Mouse (Mus musculus) midbrain, embryonic 10.5 days (tissue): ENCODE results near the gene Myo16. TPM values are rescaled to one million over a fixed set of nuclear protein-coding genes. Genes with fewer than 3 reads are reported as not detected.

ENCODE experiments used
- DNase-seq: peaks from one replicate; pipeline ENCODE4 v3.0.0-alpha.2; 2017; ENCODE audit warnings: low spot score
- H3K27ac ChIP-seq: fragments of 300-500 bp; sonication (generic); replicated peaks from 2 replicates; pipeline ENCODE4 v1.5.1; 2016; ENCODE audit warnings: mild to moderate bottlenecking
- H3K27me3 ChIP-seq: fragments of 300-500 bp; sonication (generic); 2 replicates; pipeline ENCODE4 v1.6.1; 2016; ENCODE audit warnings: low read depth, mild to moderate bottlenecking; ENCODE audit not compliant: poor library complexity, severe bottlenecking
- H3K36me3 ChIP-seq: fragments of 300-500 bp; sonication (generic); 2 replicates; pipeline ENCODE4 v1.6.1; 2016; ENCODE audit warnings: mild to moderate bottlenecking, moderate library complexity
- H3K4me1 ChIP-seq: fragments of 300-500 bp; sonication (generic); 2 replicates; pipeline ENCODE4 v1.6.1; 2016
- H3K4me3 ChIP-seq: fragments of 300-500 bp; sonication (generic); 2 replicates; pipeline ENCODE4 v1.5.1; 2016; ENCODE audit warnings: mild to moderate bottlenecking, moderate library complexity
- H3K9me3 ChIP-seq: fragments of 300-500 bp; sonication (generic); replicated peaks from 2 replicates; pipeline ENCODE4 v1.6.1; 2016; ENCODE audit warnings: mild to moderate bottlenecking
- WGBS: fragments of 180-500 bp; shearing (Covaris S2); methylation state at CpG from one replicate; pipeline ENCODE4 v1.1.7; 2016; 5-methylcytosine and 5-hydroxymethylcytosine counted together
- polyA plus RNA-seq: library from polyadenylated mRNA; unstranded; fragments of >200 nt; fragmentation: Nextera tagmentation; extraction: Ambion mirVana; gene quantifications from 2 replicates; pipeline ENCODE4 v1.2.1, GENCODE M21; 2016

The Myo16 gene
- polyA plus RNA-seq, 1 experiment from 2014 or later = 2.5 TPM

DNA sequence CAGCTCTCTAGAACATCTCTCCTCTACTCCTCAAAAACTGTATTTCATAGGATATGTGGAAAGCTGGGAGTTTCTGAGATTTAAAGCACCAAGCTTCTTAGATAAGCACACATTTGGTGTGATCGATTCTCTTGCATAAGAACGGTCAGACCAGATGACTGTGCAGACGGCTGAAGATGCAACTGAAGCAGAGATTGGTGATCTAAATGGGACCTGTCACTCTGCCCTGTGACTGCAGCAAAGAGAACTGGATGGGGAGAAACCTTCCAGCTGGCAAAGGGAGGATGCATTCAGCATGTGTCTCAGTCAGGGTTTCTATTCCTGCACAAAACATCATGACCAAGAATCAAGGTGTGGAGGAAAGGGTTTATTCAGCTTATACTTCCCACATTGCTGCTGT, 318.7 kb downstream of the Myo16 start:
- 88% methylated on average over 3 of the region's 3 CpGs for WGBS
- H3K27ac ChIP-seq = no peak overlapping the region
- H3K4me3 ChIP-seq = no peak overlapping the region
- H3K36me3 ChIP-seq = no peaks in the 10 kb centered on the region
- H3K27me3 ChIP-seq = no peaks in the 10 kb centered on the region
- H3K9me3 ChIP-seq = no peaks in the 10 kb centered on the region
- no peak for DNase-seq
- no peaks in the 10 kb centered on the region for H3K4me1 ChIP-seq

GRCm38 (mm10) chr8:10474446-10474845, 320.7 kb downstream of the Myo16 start:
- H3K36me3 ChIP-seq = no peaks in the 10 kb centered on the region
- no peaks in the 10 kb centered on the region for H3K9me3 ChIP-seq
- no peaks in the 10 kb centered on the region for H3K4me1 ChIP-seq
- WGBS = 83% methylated on average over 3 of the region's 3 CpGs
- no peak overlapping the region for H3K27ac ChIP-seq
- H3K27me3 ChIP-seq = no peaks in the 10 kb centered on the region
- H3K4me3 ChIP-seq = no peak overlapping the region
- DNase-seq = no peak

GRCm38 (mm10) chr8:10479059-10479458, 325.3 kb downstream of the Myo16 start:
- Histone ChIP-seq H3K27ac (no peak overlapping the region), H3K4me1 (no peaks in the 10 kb centered on the region), H3K27me3 (no peaks in the 10 kb centered on the region), H3K36me3 (no peaks in the 10 kb centered on the region), H3K9me3 (no peaks in the 10 kb centered on the region), H3K4me3 (no peak overlapping the region)
- WGBS = 95% methylated on average over 10 of the region's 10 CpGs
- DNase-seq = no peak

- no peak for DNase-seq
- 92% methylated on average over 8 of the region's 8 CpGs for WGBS
- no peak overlapping the region for H3K27ac ChIP-seq
- H3K9me3 ChIP-seq = no peaks in the 10 kb centered on the region
- H3K4me3 ChIP-seq = no peak overlapping the region
- H3K27me3 ChIP-seq = no peaks in the 10 kb centered on the region
- H3K36me3 ChIP-seq = no peaks in the 10 kb centered on the region
- H3K4me1 ChIP-seq = no peaks in the 10 kb centered on the region
These were observed 327.1 kb downstream of the Myo16 start for GRCm38 (mm10) chr8:10480850-10481249.

GRCm38 (mm10) chr8:10482064-10482463, 328.4 kb downstream of the Myo16 start:
- Histone ChIP-seq H3K4me1 (no peaks in the 10 kb centered on the region), H3K27me3 (no peaks in the 10 kb centered on the region), H3K36me3 (no peaks in the 10 kb centered on the region), H3K27ac (no peak overlapping the region), H3K9me3 (no peaks in the 10 kb centered on the region), H3K4me3 (no peak overlapping the region)
- WGBS = 84% methylated on average over 5 of the region's 5 CpGs
- no peak for DNase-seq

DNA sequence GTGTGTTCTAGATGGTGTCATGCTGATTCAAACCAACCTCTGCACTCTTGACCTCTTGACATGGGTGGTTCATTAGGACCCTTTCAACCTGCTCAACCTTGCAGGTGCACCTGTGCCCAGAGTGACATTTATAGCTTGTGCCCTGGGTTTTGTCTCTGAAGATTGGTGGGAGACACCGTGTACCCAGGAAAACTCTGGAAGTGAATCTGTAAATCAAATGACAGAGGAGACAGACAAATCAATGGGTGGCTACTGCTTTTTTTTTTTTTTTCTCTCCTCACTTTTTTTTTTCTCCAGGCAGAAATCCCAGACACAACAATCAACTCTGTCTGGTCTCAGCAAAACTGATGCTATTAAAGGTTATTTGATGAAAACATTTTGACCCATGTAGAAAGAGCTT, 329.2 kb downstream of the Myo16 start:
- 79% methylated on average over 1 of the region's 1 CpGs for WGBS
- Histone ChIP-seq H3K9me3 (no peaks in the 10 kb centered on the region), H3K4me1 (no peaks in the 10 kb centered on the region), H3K4me3 (no peak overlapping the region), H3K36me3 (no peaks in the 10 kb centered on the region), H3K27ac (no peak overlapping the region), H3K27me3 (no peaks in the 10 kb centered on the region)
- DNase-seq = no peak

GRCm38 (mm10) chr8:10483841-10484240, 330.1 kb downstream of the Myo16 start:
- H3K27me3 ChIP-seq = no peaks in the 10 kb centered on the region
- H3K36me3 ChIP-seq = no peaks in the 10 kb centered on the region
- H3K27ac ChIP-seq = no peak overlapping the region
- no peak overlapping the region for H3K4me3 ChIP-seq
- no peaks in the 10 kb centered on the region for H3K4me1 ChIP-seq
- no peaks in the 10 kb centered on the region for H3K9me3 ChIP-seq
- DNase-seq = no peak
- 75% methylated on average over 5 of the region's 5 CpGs for WGBS

GRCm38 (mm10) chr8:10489738-10490419, 336.2 kb downstream of the Myo16 start:
- no peaks in the 10 kb centered on the region for H3K4me1 ChIP-seq
- H3K27ac ChIP-seq = no peak overlapping the region
- H3K4me3 ChIP-seq = no peak overlapping the region
- no peaks in the 10 kb centered on the region for H3K36me3 ChIP-seq
- no peak for DNase-seq
- no peaks in the 10 kb centered on the region for H3K27me3 ChIP-seq
- no peaks in the 10 kb centered on the region for H3K9me3 ChIP-seq
- WGBS = 91% methylated on average over 10 of the region's 10 CpGs

DNA sequence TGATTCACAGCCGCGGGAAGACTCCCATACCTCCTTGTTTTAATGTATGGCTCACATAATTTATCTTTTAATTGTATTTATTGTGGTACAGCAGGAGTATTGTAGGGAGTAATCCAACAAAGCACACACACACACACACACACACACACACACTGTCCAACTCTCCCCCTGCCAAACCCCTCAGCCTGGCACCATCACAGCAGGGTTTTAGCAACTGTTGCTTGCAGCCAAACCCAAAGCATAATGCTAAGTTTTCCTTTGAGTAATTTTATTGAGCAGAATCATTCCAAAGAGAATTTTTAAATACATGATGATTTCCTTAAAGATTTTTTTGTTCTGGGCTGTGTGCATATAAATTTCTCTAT, 336.7 kb downstream of the Myo16 start:
- Histone ChIP-seq H3K4me1 (no peaks in the 10 kb centered on the region), H3K36me3 (no peaks in the 10 kb centered on the region), H3K9me3 (no peaks in the 10 kb centered on the region), H3K4me3 (no peak overlapping the region), H3K27me3 (no peaks in the 10 kb centered on the region), H3K27ac (no peak overlapping the region)
- 93% methylated on average over 2 of the region's 2 CpGs for WGBS
- no peak for DNase-seq

DNA sequence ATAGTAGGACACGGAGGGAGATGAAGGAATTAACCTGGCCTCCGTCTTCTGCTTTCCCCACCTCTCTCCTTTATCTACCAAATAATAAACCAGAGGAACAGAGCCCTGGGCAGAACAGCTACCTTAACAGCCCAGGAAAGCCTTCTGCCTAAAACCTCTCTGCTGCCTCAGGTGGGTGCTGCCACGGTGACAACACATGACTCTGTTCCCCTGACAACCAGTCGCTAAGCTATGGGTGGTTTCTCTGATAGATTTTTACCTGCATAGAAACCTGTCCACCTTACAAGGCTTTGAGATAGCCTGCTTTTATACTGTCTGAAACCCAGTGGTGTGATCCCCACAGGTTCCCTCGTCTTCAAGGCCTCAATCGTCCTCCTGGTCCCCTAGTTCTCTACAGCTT, 337.2 kb downstream of the Myo16 start:
- Histone ChIP-seq H3K4me1 (no peaks in the 10 kb centered on the region), H3K27ac (no peak overlapping the region), H3K4me3 (no peak overlapping the region), H3K9me3 (no peaks in the 10 kb centered on the region), H3K27me3 (no peaks in the 10 kb centered on the region), H3K36me3 (no peaks in the 10 kb centered on the region)
- 83% methylated on average over 6 of the region's 6 CpGs for whole genome bisulfite sequencing
- no peak for DNase-seq

DNA sequence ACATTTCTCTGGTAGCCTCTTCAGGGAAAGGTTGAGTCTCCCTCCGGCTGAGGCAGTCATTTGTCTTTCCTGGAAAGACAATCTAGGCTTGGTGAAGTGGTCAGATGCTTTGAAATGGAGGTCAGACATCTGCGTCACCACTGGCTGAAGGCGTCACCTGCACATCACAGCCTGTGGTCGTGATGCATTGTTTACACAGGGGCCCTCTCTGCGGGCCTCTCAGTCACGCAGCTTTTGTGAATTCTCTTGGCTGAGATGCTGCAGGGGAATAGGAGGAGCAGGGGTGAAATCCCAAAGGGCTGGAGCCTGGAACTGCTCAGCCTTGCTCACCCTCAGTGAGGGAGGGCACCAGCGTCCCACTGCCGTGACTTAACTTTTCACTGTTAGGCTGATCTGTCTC, 346.1 kb downstream of the Myo16 start:
- H3K27me3 ChIP-seq = no peaks in the 10 kb centered on the region
- H3K27ac ChIP-seq = peak overlapping the region; percentile 50; the same call in 1 of the 2 replicates
- H3K4me1 ChIP-seq = peaks cover 5% of the 10 kb centered on the region
- H3K36me3 ChIP-seq = no peaks in the 10 kb centered on the region; the same call in 1 of the 2 replicates
- no peak for DNase-seq
- WGBS = 21% methylated on average over 8 of the region's 8 CpGs
- no peak overlapping the region for H3K4me3 ChIP-seq
- H3K9me3 ChIP-seq = no peaks in the 10 kb centered on the region

GRCm38 (mm10) chr8:10500465-10500864, 346.8 kb downstream of the Myo16 start:
- peaks cover 5% of the 10 kb centered on the region for H3K4me1 ChIP-seq
- H3K4me3 ChIP-seq = no peak overlapping the region
- H3K36me3 ChIP-seq = no peaks in the 10 kb centered on the region; the same call in 1 of the 2 replicates
- H3K9me3 ChIP-seq = no peaks in the 10 kb centered on the region
- no peak for DNase-seq
- no peak overlapping the region for H3K27ac ChIP-seq
- no peaks in the 10 kb centered on the region for H3K27me3 ChIP-seq
- 79% methylated on average over 6 of the region's 6 CpGs for WGBS

DNA sequence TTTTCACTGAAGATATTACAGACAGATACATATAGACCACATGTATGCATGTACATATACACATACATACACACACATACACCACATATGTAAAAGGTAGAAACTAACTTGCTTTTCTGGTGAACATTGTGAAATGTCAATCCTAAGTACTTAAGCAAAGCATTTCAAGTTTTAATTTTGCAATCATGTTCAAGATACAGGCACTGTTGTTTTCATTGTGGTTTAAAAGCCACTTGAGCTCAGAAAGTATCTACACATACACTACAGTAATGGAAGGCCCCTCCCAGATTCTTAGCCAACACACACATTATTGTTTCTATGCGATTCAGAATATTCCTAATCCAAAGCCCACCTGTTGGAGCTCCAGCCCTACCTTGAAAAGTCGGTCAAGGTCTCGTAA, 348.0 kb downstream of the Myo16 start:
- H3K4me3 ChIP-seq = no peak overlapping the region
- no peaks in the 10 kb centered on the region for H3K36me3 ChIP-seq
- no peak overlapping the region for H3K27ac ChIP-seq
- H3K27me3 ChIP-seq = no peaks in the 10 kb centered on the region
- no peaks in the 10 kb centered on the region for H3K9me3 ChIP-seq
- H3K4me1 ChIP-seq = peaks cover 5% of the 10 kb centered on the region
- no peak for DNase-seq
- 97% methylated on average over 3 of the region's 3 CpGs for WGBS

DNA sequence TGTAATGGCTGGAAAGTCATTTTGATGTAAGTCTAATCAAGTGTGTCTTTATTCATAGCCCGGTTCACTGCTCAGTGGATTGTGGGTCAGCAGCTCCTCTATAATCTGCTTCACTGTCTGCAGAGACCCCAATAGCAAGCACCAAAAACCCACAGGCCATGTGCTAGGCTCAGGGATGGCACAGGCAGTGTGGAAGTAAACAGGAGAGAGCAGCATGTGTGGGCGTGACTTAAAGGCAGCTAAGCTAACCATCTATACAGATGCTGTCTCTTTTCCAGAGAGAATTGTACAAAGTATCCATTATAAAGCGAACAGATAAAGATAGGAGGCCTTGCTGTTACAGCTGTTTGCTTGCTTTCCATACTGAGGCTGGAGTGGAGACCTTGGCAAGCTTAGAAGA, 358.4 kb downstream of the Myo16 start:
- 85% methylated on average over 3 of the region's 3 CpGs for WGBS

More for the DNA sequence above, 358.4 kb downstream of the Myo16 start:
- Histone ChIP-seq H3K27ac (no peak overlapping the region), H3K36me3 (no peaks in the 10 kb centered on the region), H3K4me3 (no peak overlapping the region), H3K4me1 (peaks cover 10% of the 10 kb centered on the region), H3K27me3 (no peaks in the 10 kb centered on the region), H3K9me3 (no peaks in the 10 kb centered on the region)
- no peak for DNase-seq
